Mouse (Mus musculus): Measurements from ENCODE around the gene Lyzl4.

The Lyzl4 gene

GRCm38 (mm10) chr9:121642001-121642400 lies at the start of gene Lyzl4:
Gene Lyzl4 (minus strand): TSS chr9:121642096.
- peak; percentile 90 for DNase-seq

- DNase-seq = no peak
These were observed 48.8 kb upstream of the Lyzl4 start for GRCm38 (mm10) chr9:121690734-121691133.

GRCm38 (mm10) chr9:121690200-121690651 lies 48.3 kb upstream of the Lyzl4 start:
- DNase-seq = no peak

- DNase-seq = no peak
These were observed 42.8 kb upstream of the Lyzl4 start for GRCm38 (mm10) chr9:121684702-121685101.

GRCm38 (mm10) chr9:121682037-121682680 lies 40.3 kb upstream of the Lyzl4 start:
- no peak for DNase-seq

GRCm38 (mm10) chr9:121681191-121681590 lies 39.3 kb upstream of the Lyzl4 start:
- DNase-seq = no peak

- DNase-seq = peak; percentile 81
These were observed 37.7 kb upstream of the Lyzl4 start for GRCm38 (mm10) chr9:121679549-121679948.

- no peak for DNase-seq
These were observed 35.6 kb upstream of the Lyzl4 start for GRCm38 (mm10) chr9:121677476-121677875.

- no peak for DNase-seq
These were observed 35.2 kb upstream of the Lyzl4 start for GRCm38 (mm10) chr9:121677069-121677468.

- no peak for DNase-seq
These were observed 33.7 kb upstream of the Lyzl4 start for GRCm38 (mm10) chr9:121675556-121675955.

- peak; percentile 41 for DNase-seq
These were observed 33.1 kb upstream of the Lyzl4 start for GRCm38 (mm10) chr9:121675011-121675410.

GRCm38 (mm10) chr9:121673716-121674115 lies 31.8 kb upstream of the Lyzl4 start:
- no peak for DNase-seq

GRCm38 (mm10) chr9:121672311-121672710 lies 30.4 kb upstream of the Lyzl4 start:
- peak; percentile 55 for DNase-seq

- peak; percentile 59 for DNase-seq
These were observed 29.4 kb upstream of the Lyzl4 start for GRCm38 (mm10) chr9:121671300-121671699.

GRCm38 (mm10) chr9:121669348-121669791 lies 27.5 kb upstream of the Lyzl4 start:
- DNase-seq = peak; percentile 86

GRCm38 (mm10) chr9:121667822-121668221 lies 25.9 kb upstream of the Lyzl4 start:
- DNase-seq = no peak

- no peak for DNase-seq
These were observed 25.2 kb upstream of the Lyzl4 start for GRCm38 (mm10) chr9:121666957-121667630.

GRCm38 (mm10) chr9:121664104-121664503 lies 22.2 kb upstream of the Lyzl4 start:
- no peak for DNase-seq

- no peak for DNase-seq
These were observed 21.6 kb upstream of the Lyzl4 start for GRCm38 (mm10) chr9:121663467-121663866.

GRCm38 (mm10) chr9:121659791-121660190 lies 17.9 kb upstream of the Lyzl4 start:
- no peak for DNase-seq

- DNase-seq = no peak
These were observed 16.4 kb upstream of the Lyzl4 start for GRCm38 (mm10) chr9:121658248-121658647.

- DNase-seq = no peak
These were observed 15.2 kb upstream of the Lyzl4 start for GRCm38 (mm10) chr9:121657143-121657542.

- no peak for DNase-seq
These were observed 14.4 kb upstream of the Lyzl4 start for GRCm38 (mm10) chr9:121656322-121656721.

- no peak for DNase-seq
These were observed 11.8 kb upstream of the Lyzl4 start for GRCm38 (mm10) chr9:121653668-121654067.
